Mouse (Mus musculus): ENCODE measurements around the gene Klf5.

Gene Klf5

GRCm38 (mm10) chr14:99309606-99310005 is 11.1 kb downstream of the Klf5 start:
- DNase-seq (ENCODE audit: extremely low read depth, low read depth, low spot score) = no peak

- no peak for DNase-seq (ENCODE audit: extremely low read depth, low read depth, low spot score)
These were observed 11.9 kb downstream of the Klf5 start for GRCm38 (mm10) chr14:99310358-99310757.

- DNase-seq (ENCODE audit: extremely low read depth, low read depth, low spot score) = no peak
These were observed 14.6 kb downstream of the Klf5 start for GRCm38 (mm10) chr14:99313062-99313461.

- no peak for DNase-seq (ENCODE audit: extremely low read depth, low read depth, low spot score)
These were observed 17.8 kb downstream of the Klf5 start for GRCm38 (mm10) chr14:99316275-99316674.

- DNase-seq (ENCODE audit: extremely low read depth, low read depth, low spot score) = no peak
These were observed 22.2 kb downstream of the Klf5 start for GRCm38 (mm10) chr14:99320736-99321135.

- no peak for DNase-seq (ENCODE audit: extremely low read depth, low read depth, low spot score)
These were observed 24.9 kb downstream of the Klf5 start for GRCm38 (mm10) chr14:99323376-99323775.

- no peak for DNase-seq (ENCODE audit: extremely low read depth, low read depth, low spot score)
These were observed 26.0 kb downstream of the Klf5 start for GRCm38 (mm10) chr14:99324523-99324922.

- DNase-seq (ENCODE audit: extremely low read depth, low read depth, low spot score) = no peak
These were observed 27.3 kb downstream of the Klf5 start for GRCm38 (mm10) chr14:99325597-99326472.

GRCm38 (mm10) chr14:99336598-99336997 is 38.1 kb downstream of the Klf5 start:
- no peak for DNase-seq (ENCODE audit: extremely low read depth, low read depth, low spot score)

GRCm38 (mm10) chr14:99339021-99339420 is 40.5 kb downstream of the Klf5 start:
- no peak for DNase-seq (ENCODE audit: extremely low read depth, low read depth, low spot score)

GRCm38 (mm10) chr14:99339681-99340522 is 41.4 kb downstream of the Klf5 start:
- no peak for DNase-seq (ENCODE audit: extremely low read depth, low read depth, low spot score)

GRCm38 (mm10) chr14:99340703-99341102 is 42.2 kb downstream of the Klf5 start:
- DNase-seq (ENCODE audit: extremely low read depth, low read depth, low spot score) = no peak

GRCm38 (mm10) chr14:99348175-99348764 is 49.8 kb downstream of the Klf5 start:
- DNase-seq (ENCODE audit: extremely low read depth, low read depth, low spot score) = no peak

GRCm38 (mm10) chr14:99349606-99350005 is 51.1 kb downstream of the Klf5 start:
- DNase-seq (ENCODE audit: extremely low read depth, low read depth, low spot score) = no peak

- DNase-seq (ENCODE audit: extremely low read depth, low read depth, low spot score) = no peak
These were observed 54.5 kb downstream of the Klf5 start for GRCm38 (mm10) chr14:99352989-99353388.

- no peak for DNase-seq (ENCODE audit: extremely low read depth, low read depth, low spot score)
These were observed 55.6 kb downstream of the Klf5 start for GRCm38 (mm10) chr14:99354046-99354445.

GRCm38 (mm10) chr14:99354761-99355609 is 56.5 kb downstream of the Klf5 start:
- no peak for DNase-seq (ENCODE audit: extremely low read depth, low read depth, low spot score)

GRCm38 (mm10) chr14:99355610-99355870 is 57.0 kb downstream of the Klf5 start:
- no peak for DNase-seq (ENCODE audit: extremely low read depth, low read depth, low spot score)

- DNase-seq (ENCODE audit: extremely low read depth, low read depth, low spot score) = no peak
These were observed 64.5 kb downstream of the Klf5 start for GRCm38 (mm10) chr14:99362956-99363355.

GRCm38 (mm10) chr14:99364007-99364784 is 65.7 kb downstream of the Klf5 start:
- DNase-seq (ENCODE audit: extremely low read depth, low read depth, low spot score) = no peak

Measured in fat pad, adult 2 months (tissue).